Mouse (Mus musculus): ENCODE data around the gene Ntmt1. TPM values are rescaled to one million over a fixed set of nuclear protein-coding genes. Genes with fewer than 3 reads are reported as not detected.

Gene Ntmt1
- polyA plus RNA-seq, 1 experiment from 2014 or later: 48.6 TPM

- WGBS (ENCODE audit: insufficient replicate concordance): 17% methylated on average over 5 of the region's 5 CpGs
Measured at GRCm38 (mm10) chr2:30829315-30829714, 21.7 kb downstream of the Ntmt1 start.

GRCm38 (mm10) chr2:30830283-30830795 is 22.7 kb downstream of the Ntmt1 start, which contains the start of gene Asb6:
Asb6 (minus strand) TSS chr2:30830333.
- peaks cover 17% of the 10 kb centered on the region for H3K36me3 ChIP-seq
- H3K9me3 ChIP-seq (replicated peaks): no peaks in the 10 kb centered on the region
- no peak within 1 kb of the TSS for H3K27ac ChIP-seq
- H3K4me2 ChIP-seq: no peak within 1 kb of the TSS
- 49% methylated on average over 4 of the region's 4 CpGs for WGBS (ENCODE audit: insufficient replicate concordance)
- H3K4me1 ChIP-seq: peaks cover 32% of the 10 kb centered on the region
- H3K27me3 ChIP-seq (replicated peaks): peaks cover 11% of the 10 kb centered on the region
- H3K4me3 ChIP-seq: no peak within 1 kb of the TSS
- no peak within 1 kb of the TSS for H3K9ac ChIP-seq
- ATAC-seq: no peak

More at GRCm38 (mm10) chr2:30829315-30829714, 21.7 kb downstream of the Ntmt1 start:
- no peak overlapping the region for H3K27ac ChIP-seq
- peaks cover 9% of the 10 kb centered on the region for H3K27me3 ChIP-seq (replicated peaks)
- peaks cover 32% of the 10 kb centered on the region for H3K4me1 ChIP-seq
- H3K4me2 ChIP-seq: no peak overlapping the region
- no peaks in the 10 kb centered on the region for H3K9me3 ChIP-seq (replicated peaks)
- no peak overlapping the region for H3K4me3 ChIP-seq
- no peak for ATAC-seq
- peaks cover 27% of the 10 kb centered on the region for H3K36me3 ChIP-seq
- no peak overlapping the region for H3K9ac ChIP-seq

- ATAC-seq: no peak
- peaks cover 24% of the 10 kb centered on the region for H3K4me1 ChIP-seq
- no peak overlapping the region for H3K4me3 ChIP-seq
- H3K9me3 ChIP-seq (replicated peaks): no peaks in the 10 kb centered on the region
- no peak overlapping the region for H3K27ac ChIP-seq
- no peak overlapping the region for H3K9ac ChIP-seq
- H3K36me3 ChIP-seq: no peaks in the 10 kb centered on the region
- 43% methylated on average over 5 of the region's 5 CpGs for WGBS (ENCODE audit: insufficient replicate concordance)
- peaks cover 42% of the 10 kb centered on the region for H3K27me3 ChIP-seq (replicated peaks)
- H3K4me2 ChIP-seq: no peak overlapping the region
Measured at GRCm38 (mm10) chr2:30833644-30834043, 26.0 kb downstream of the Ntmt1 start.

- Histone ChIP-seq H3K4me2 (no peak within 1 kb of the TSS), H3K27ac (no peak within 1 kb of the TSS), H3K36me3 (no peaks in the 10 kb centered on the region), H3K9ac (no peak within 1 kb of the TSS), H3K27me3 (replicated peaks) (peaks cover 44% of the 10 kb centered on the region), H3K4me1 (peaks cover 17% of the 10 kb centered on the region), H3K9me3 (replicated peaks) (no peaks in the 10 kb centered on the region), H3K4me3 (no peak within 1 kb of the TSS)
- ATAC-seq: no peak
- 54% methylated on average over 9 of the region's 10 CpGs for WGBS (ENCODE audit: insufficient replicate concordance)
Measured at GRCm38 (mm10) chr2:30834373-30835022, 26.9 kb downstream of the Ntmt1 start, which contains the start of gene Prrx2. Prrx2 (plus strand) TSS chr2:30834972.

- no peaks in the 10 kb centered on the region for H3K36me3 ChIP-seq
- H3K4me1 ChIP-seq: peaks cover 17% of the 10 kb centered on the region
- peak; percentile 55; the same call in 1 of the 2 replicates for ATAC-seq
- no peak overlapping the region for H3K27ac ChIP-seq
- peak overlapping the region; percentile 36; the same call in 1 of the 2 replicates for H3K9ac ChIP-seq
- H3K9me3 ChIP-seq (replicated peaks): no peaks in the 10 kb centered on the region
- no peak overlapping the region for H3K4me3 ChIP-seq
- H3K27me3 ChIP-seq (replicated peaks): peaks cover 56% of the 10 kb centered on the region
- peak overlapping the region; percentile 42 for H3K4me2 ChIP-seq
- 25% methylated on average over 21 of the region's 21 CpGs for WGBS (ENCODE audit: insufficient replicate concordance)
Measured at GRCm38 (mm10) chr2:30836238-30836990, 28.8 kb downstream of the Ntmt1 start.

GRCm38 (mm10) chr2:30842615-30843014 is 35.0 kb downstream of the Ntmt1 start:
- WGBS (ENCODE audit: insufficient replicate concordance): 25% methylated on average over 10 of the region's 10 CpGs

GRCm38 (mm10) chr2:30845152-30846070 is 37.8 kb downstream of the Ntmt1 start:
- no peak for ATAC-seq
- H3K4me2 ChIP-seq: peak overlapping the region; percentile 62
- peak overlapping the region; percentile 37; the same call in 1 of the 2 replicates for H3K9ac ChIP-seq
- peaks cover 86% of the 10 kb centered on the region for H3K27me3 ChIP-seq (replicated peaks)
- H3K4me1 ChIP-seq: peaks cover 9% of the 10 kb centered on the region
- peak overlapping the region; percentile 53 for H3K4me3 ChIP-seq
- H3K36me3 ChIP-seq: no peaks in the 10 kb centered on the region
- no peaks in the 10 kb centered on the region for H3K9me3 ChIP-seq (replicated peaks)
- H3K27ac ChIP-seq: no peak overlapping the region
- WGBS (ENCODE audit: insufficient replicate concordance): 4% methylated on average over 80 of the region's 80 CpGs

More at GRCm38 (mm10) chr2:30842615-30843014, 35.0 kb downstream of the Ntmt1 start:
- Histone ChIP-seq H3K27ac (no peak overlapping the region), H3K4me3 (no peak overlapping the region), H3K9me3 (replicated peaks) (no peaks in the 10 kb centered on the region), H3K27me3 (replicated peaks) (peaks cover 84% of the 10 kb centered on the region), H3K9ac (no peak overlapping the region), H3K4me2 (no peak overlapping the region), H3K36me3 (no peaks in the 10 kb centered on the region), H3K4me1 (peaks cover 9% of the 10 kb centered on the region)
- no peak for ATAC-seq

GRCm38 (mm10) chr2:30846236-30846635 is 38.6 kb downstream of the Ntmt1 start:
- peaks cover 93% of the 10 kb centered on the region for H3K27me3 ChIP-seq (replicated peaks)
- H3K4me3 ChIP-seq: no peak overlapping the region
- H3K9me3 ChIP-seq (replicated peaks): no peaks in the 10 kb centered on the region
- 77% methylated on average over 8 of the region's 8 CpGs for WGBS (ENCODE audit: insufficient replicate concordance)
- peak overlapping the region; percentile 62 for H3K4me2 ChIP-seq
- H3K27ac ChIP-seq: no peak overlapping the region
- no peak for ATAC-seq
- peaks cover 9% of the 10 kb centered on the region for H3K4me1 ChIP-seq
- no peak overlapping the region for H3K9ac ChIP-seq
- H3K36me3 ChIP-seq: no peaks in the 10 kb centered on the region

- ATAC-seq: no peak; the same call in 1 of the 2 replicates
- Histone ChIP-seq H3K36me3 (no peaks in the 10 kb centered on the region), H3K4me1 (peaks cover 9% of the 10 kb centered on the region), H3K9me3 (replicated peaks) (no peaks in the 10 kb centered on the region), H3K9ac (no peak overlapping the region), H3K27ac (no peak overlapping the region), H3K27me3 (replicated peaks) (peaks cover 93% of the 10 kb centered on the region), H3K4me2 (no peak overlapping the region), H3K4me3 (no peak overlapping the region)
- WGBS (ENCODE audit: insufficient replicate concordance): 36% methylated on average over 6 of the region's 6 CpGs
Measured at GRCm38 (mm10) chr2:30846723-30847122, 39.1 kb downstream of the Ntmt1 start.

- H3K27ac ChIP-seq: no peak overlapping the region
- H3K4me3 ChIP-seq: no peak overlapping the region
- H3K9ac ChIP-seq: no peak overlapping the region
- H3K27me3 ChIP-seq (replicated peaks): peaks cover 93% of the 10 kb centered on the region
- no peaks in the 10 kb centered on the region for H3K9me3 ChIP-seq (replicated peaks)
- 61% methylated on average over 8 of the region's 8 CpGs for WGBS (ENCODE audit: insufficient replicate concordance)
- no peaks in the 10 kb centered on the region for H3K36me3 ChIP-seq
- ATAC-seq: no peak
- no peak overlapping the region for H3K4me2 ChIP-seq
- peaks cover 11% of the 10 kb centered on the region for H3K4me1 ChIP-seq
Measured at GRCm38 (mm10) chr2:30848184-30848583, 40.6 kb downstream of the Ntmt1 start.

- Histone ChIP-seq H3K9ac (no peak overlapping the region), H3K4me3 (no peak overlapping the region), H3K4me2 (no peak overlapping the region), H3K4me1 (peaks cover 12% of the 10 kb centered on the region), H3K9me3 (replicated peaks) (no peaks in the 10 kb centered on the region), H3K27ac (no peak overlapping the region), H3K36me3 (no peaks in the 10 kb centered on the region), H3K27me3 (replicated peaks) (peaks cover 81% of the 10 kb centered on the region)
- no peak for ATAC-seq
- 31% methylated on average over 6 of the region's 6 CpGs for whole genome bisulfite sequencing (ENCODE audit: insufficient replicate concordance)
Measured at GRCm38 (mm10) chr2:30850581-30850980, 43.0 kb downstream of the Ntmt1 start.

Measured in liver, embryonic 12.5 days (tissue).